In the genomic region with DNA sequence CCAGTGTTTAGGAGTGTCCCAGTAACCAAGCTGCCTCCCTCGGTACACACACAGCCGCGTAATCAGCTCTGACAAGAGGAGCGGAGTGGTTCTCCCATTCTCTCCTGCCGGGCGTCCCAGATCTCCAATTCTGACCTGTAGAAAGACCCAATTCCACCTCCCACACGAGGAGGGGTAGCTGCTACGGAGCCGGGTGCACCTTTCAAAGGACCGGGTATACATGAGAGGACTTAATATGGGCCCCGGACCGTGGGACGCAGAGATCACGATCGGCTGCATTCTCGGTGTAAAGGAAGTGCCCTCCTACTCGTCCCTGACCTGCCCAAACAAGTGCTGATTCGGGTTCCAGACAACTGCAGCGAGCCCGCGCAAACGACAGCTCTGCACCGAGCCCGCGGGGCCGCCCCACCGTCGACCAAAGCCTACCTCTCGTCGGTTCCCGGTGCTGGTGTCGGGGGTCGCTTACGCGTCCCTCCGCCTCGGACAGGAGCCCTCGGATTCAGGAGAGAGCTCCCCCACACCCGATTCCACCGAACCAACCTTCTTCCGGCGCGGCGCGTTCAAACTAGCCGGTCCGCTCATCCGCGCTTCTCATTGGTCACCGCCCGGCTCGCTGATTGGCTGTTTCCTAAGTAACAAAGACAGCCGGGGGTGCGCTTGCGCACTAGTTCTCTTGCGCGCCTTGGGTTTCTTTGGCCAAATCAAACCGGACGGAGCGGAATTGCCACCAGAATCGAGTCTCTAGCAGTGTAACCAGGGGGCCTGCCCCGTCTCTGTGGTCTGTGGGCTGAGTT, we compare ENCODE assay signal across 8 mouse cellular contexts. TPM values are rescaled to one million over a fixed set of nuclear protein-coding genes. Genes with fewer than 3 reads are reported as not detected.
A peak's percentile ranks its signal among the peaks of the same experiment; 100 is the strongest.
DNase-seq lines count a peak whose midpoint lies in the region; ATAC-seq and TF ChIP-seq lines count a peak whose summit lies in the region.

Kif18b (minus strand) TSS at position 568 of the 794 bp plus-strand sequence.

- peaks cover 51% of the 10 kb centered on the region for H3K4me1 ChIP-seq in erythroblast, embryonic 14.5 days (ENCODE audit: control insufficient read depth)
- H3K4me1 ChIP-seq in heart, embryonic 11.5 days (ENCODE audit: control insufficient read depth, insufficient read depth, low read length): peaks cover 8% of the 10 kb centered on the region; the same call in 1 of the 2 replicates
- peaks cover 21% of the 10 kb centered on the region for H3K4me1 ChIP-seq in kidney, embryonic 16.5 days (ENCODE audit: insufficient read depth, low read length)
- peaks cover 4% of the 10 kb centered on the region; the same call in 1 of the 2 replicates for H3K4me1 ChIP-seq in liver, adult 2 months (ENCODE audit: control insufficient read depth, insufficient read depth, low read length)

- DNase-seq in brain, embryonic 14.5 days (ENCODE audit: low read depth): peak; percentile 99
- DNase-seq in liver, adult 2 months (ENCODE audit: extremely low read depth, low read depth, low spot score): peak; percentile 77
- DNase-seq in splenic B cell, adult 2 months (ENCODE audit: low read depth, low spot score): peak; percentile 96

- no peaks in the 10 kb centered on the region for H3K9me3 ChIP-seq in erythroblast, embryonic 14.5 days (ENCODE audit: control insufficient read depth, low read length)
- H3K9me3 ChIP-seq in heart, embryonic 11.5 days (replicated peaks; ENCODE audit: control insufficient read depth, low read length): no peaks in the 10 kb centered on the region
- no peaks in the 10 kb centered on the region for H3K9me3 ChIP-seq in kidney, embryonic 16.5 days (ENCODE audit: low read length)

- H3K27ac ChIP-seq in heart, embryonic 11.5 days (ENCODE audit: low read depth, low read length): peak within 1 kb of the TSS; percentile 92
- peak within 1 kb of the TSS; percentile 98 for H3K27ac ChIP-seq in kidney, embryonic 16.5 days (ENCODE audit: low read length)
- no peak within 1 kb of the TSS for H3K27ac ChIP-seq in liver, adult 2 months (replicated peaks; ENCODE audit: insufficient read depth, low read depth, low read length)

- no peak for TF ChIP-seq CTCF in C2C12 (IDR thresholded peaks at IDR 0.05; ENCODE audit: control insufficient read depth, insufficient read depth, insufficient read length)
- no peak for TF ChIP-seq CTCF in brain, embryonic 14.5 days (IDR thresholded peaks at IDR 0.05; ENCODE audit: borderline replicate concordance, extremely low read depth, insufficient read depth, insufficient read length)
- no peak for TF ChIP-seq CTCF in liver, adult 2 months (IDR thresholded peaks at IDR 0.05; ENCODE audit: low read depth, low read length)

- under 1% methylated on average over 62 of the region's 62 CpGs for WGBS in heart, embryonic 11.5 days (ENCODE audit: insufficient replicate concordance)
- under 1% methylated on average over 62 of the region's 62 CpGs for WGBS in kidney, embryonic 16.5 days
- under 1% methylated on average over 62 of the region's 62 CpGs for WGBS in liver, adult 2 months

- H3K36me3 ChIP-seq in C2C12 (ENCODE audit: control insufficient read depth, insufficient read depth) (peaks cover 30% of the 10 kb centered on the region), myocyte (ENCODE audit: control insufficient read depth, insufficient read depth) (no peaks in the 10 kb centered on the region)
- H3K36me3 ChIP-seq in erythroblast, embryonic 14.5 days (ENCODE audit: control insufficient read depth): peaks cover 39% of the 10 kb centered on the region
- H3K36me3 ChIP-seq in heart, embryonic 11.5 days (ENCODE audit: control insufficient read depth, insufficient read depth, low read length): 0 out of 2 replicates have a peak, but pooled peaks cover 2% of the 10 kb centered on the region
- H3K36me3 ChIP-seq in kidney, embryonic 16.5 days (ENCODE audit: insufficient read depth, low read length): 0 out of 2 replicates have a peak, but pooled peaks cover 3% of the 10 kb centered on the region
- no peaks in the 10 kb centered on the region for H3K36me3 ChIP-seq in liver, adult 2 months (ENCODE audit: control insufficient read depth, insufficient read depth, low read length)
- H3K36me3 ChIP-seq in splenic B cell, adult 2 months (ENCODE audit: control insufficient read depth, insufficient read depth, low read length, poor library complexity, severe bottlenecking): no peaks in the 10 kb centered on the region

- peak within 1 kb of the TSS; percentile 90 for H3K9ac ChIP-seq in heart, embryonic 11.5 days (ENCODE audit: low read depth, low read length)
- peak within 1 kb of the TSS; percentile 81 for H3K9ac ChIP-seq in kidney, embryonic 16.5 days (replicated peaks; ENCODE audit: low read length)
- peak within 1 kb of the TSS; percentile 58 for H3K9ac ChIP-seq in liver, adult 2 months (ENCODE audit: low read depth, low read length)

- H3K27me3 ChIP-seq in C2C12 (ENCODE audit: control insufficient read depth, insufficient read depth, insufficient read length): no peaks in the 10 kb centered on the region
- H3K27me3 ChIP-seq in erythroblast, embryonic 14.5 days (ENCODE audit: control insufficient read depth): peaks cover 12% of the 10 kb centered on the region
- no peaks in the 10 kb centered on the region for H3K27me3 ChIP-seq in heart, embryonic 11.5 days (ENCODE audit: control insufficient read depth, insufficient read depth, low read length)
- no peaks in the 10 kb centered on the region for H3K27me3 ChIP-seq in kidney, embryonic 16.5 days (ENCODE audit: insufficient read depth, low read length)
- H3K27me3 ChIP-seq in liver, adult 2 months (ENCODE audit: control insufficient read depth, insufficient read depth, low read length): no peaks in the 10 kb centered on the region
- no peaks in the 10 kb centered on the region for H3K27me3 ChIP-seq in myocyte (ENCODE audit: control insufficient read depth, insufficient read depth, insufficient read length)
- H3K27me3 ChIP-seq in splenic B cell, adult 2 months (ENCODE audit: control insufficient read depth, insufficient read depth, low read length, poor library complexity, severe bottlenecking): no peaks in the 10 kb centered on the region

- H3ac ChIP-seq in C2C12 (ENCODE audit: control insufficient read depth, insufficient read length, low read depth) (peak within 1 kb of the TSS; percentile 81), myocyte (ENCODE audit: control insufficient read depth, insufficient read length) (peak within 1 kb of the TSS; percentile 6)

- H3K4me3 ChIP-seq in C2C12 (ENCODE audit: insufficient read depth, poor library complexity, severe bottlenecking): peak within 1 kb of the TSS; percentile 92
- peak within 1 kb of the TSS; percentile 99 for H3K4me3 ChIP-seq in erythroblast, embryonic 14.5 days (replicated peaks)
- peak within 1 kb of the TSS; percentile 83 for H3K4me3 ChIP-seq in heart, embryonic 11.5 days (ENCODE audit: low read depth, low read length)
- H3K4me3 ChIP-seq in kidney, embryonic 16.5 days (ENCODE audit: low read length): peak within 1 kb of the TSS; percentile 79
- peak within 1 kb of the TSS; percentile 74 for H3K4me3 ChIP-seq in liver, adult 2 months (ENCODE audit: insufficient read depth, low read depth, low read length)
- H3K4me3 ChIP-seq in myocyte: peak within 1 kb of the TSS; percentile 68

- peak; percentile 87 for ATAC-seq in heart, embryonic 11.5 days (replicated peaks; ENCODE audit: insufficient number of reproducible peaks, low FRiP score, low TSS enrichment)
- peak; percentile 95 for ATAC-seq in kidney, embryonic 16.5 days (ENCODE audit: low FRiP score, low TSS enrichment)

- peak; percentile 13; the same call in 1 of the 2 replicates for TF ChIP-seq POLR2A in brain, embryonic 14.5 days (IDR thresholded peaks at IDR 0.05; ENCODE audit: borderline replicate concordance, extremely low read depth, insufficient read depth, insufficient read length, poor library complexity, severe bottlenecking)
- TF ChIP-seq POLR2A in liver, adult 2 months (IDR thresholded peaks at IDR 0.05; ENCODE audit: extremely low read depth, insufficient read depth, low read length): no peak
- peak; percentile 67 for TF ChIP-seq POLR2A in myocyte (IDR thresholded peaks at IDR 0.05; ENCODE audit: insufficient read length, low read depth)

- H3K4me2 ChIP-seq in heart, embryonic 11.5 days: peak within 1 kb of the TSS; percentile 70
- H3K4me2 ChIP-seq in kidney, embryonic 16.5 days (replicated peaks; ENCODE audit: low read depth, low read length): peak within 1 kb of the TSS; percentile 71
- peak within 1 kb of the TSS; percentile 73 for H3K4me2 ChIP-seq in myocyte (ENCODE audit: low read depth)

- H3K79me3 ChIP-seq in C2C12 (ENCODE audit: low read depth): peaks cover 50% of the 10 kb centered on the region

- H3K79me2 ChIP-seq in C2C12 (ENCODE audit: control insufficient read depth, insufficient read depth) (peaks cover 53% of the 10 kb centered on the region), myocyte (ENCODE audit: control insufficient read depth, insufficient read depth) (peaks cover 50% of the 10 kb centered on the region)
- no peaks in the 10 kb centered on the region for H3K79me2 ChIP-seq in liver, adult 2 months (ENCODE audit: control insufficient read depth, insufficient read depth, low read length)

TF ChIP-seq in C2C12, 6 proteins besides CTCF, POLR2A, EP300 and RAD21:
- no peak for TF ChIP-seq FOSL1 (IDR thresholded peaks at IDR 0.05; ENCODE audit: insufficient read depth, low read length, poor library complexity, severe bottlenecking)
- TF ChIP-seq MAX (IDR thresholded peaks at IDR 0.05): peak; percentile 38

TF ChIP-seq in myocyte, 11 proteins besides CTCF, POLR2A, EP300 and RAD21:
- TF ChIP-seq POLR2AphosphoS2 (IDR thresholded peaks at IDR 0.05; ENCODE audit: insufficient read length, low read depth) (peak; percentile 47), E2F4 (IDR thresholded peaks at IDR 0.05; ENCODE audit: insufficient read depth) (peak; percentile 98), TCF12 (IDR thresholded peaks at IDR 0.05; ENCODE audit: insufficient read depth, poor library complexity, severe bottlenecking) (no peak), USF1 (IDR thresholded peaks at IDR 0.05; ENCODE audit: low read depth) (no peak), REST (IDR thresholded peaks at IDR 0.05; ENCODE audit: insufficient read depth, insufficient read length) (no peak)

RNA-seq across cellular contexts. Expression of gene Kif18b, which starts in this region (rescaled TPM):
- 44.9 TPM for polyA plus RNA-seq in C2C12 (2012; fragmentation: generic; extraction: Trizol)
- polyA plus RNA-seq in brain, embryonic 14.5 days (2012; rRNA removed): 9.3 and 15.9 TPM in 2 replicates
- 13.5 and 14.9 TPM in 2 replicates for polyA plus RNA-seq in erythroblast, embryonic 14.5 days (2012)
- polyA plus RNA-seq in heart, embryonic 11.5 days (2014; fragmentation: Nextera tagmentation; extraction: Ambion mirVana): 5.6 and 5.9 TPM in 2 replicates
- polyA plus RNA-seq in kidney, embryonic 16.5 days (2015; fragmentation: Nextera tagmentation; extraction: Ambion mirVana): 11.5 and 12.6 TPM in 2 replicates
- 0.09 and 0.27 TPM in 2 replicates for total RNA-seq in liver, adult 2 months (2014; rRNA removed)
- 0.05 and 0.12 TPM in 2 replicates for polyA plus RNA-seq in liver, adult 2 months (2012; rRNA removed)
- polyA plus RNA-seq in myocyte (2012; fragmentation: generic; extraction: Trizol): 18.4 TPM

Comparison
In these comparisons a context has a peak if more than half of its experiments do, and no peak if none do; other contexts are left out.
1. Peak in DNase-seq, H3K4me3 ChIP-seq and H3K9ac ChIP-seq in liver, adult 2 months; RNA of the gene not detected or under 1 TPM.